Mouse (Mus musculus) forebrain, postnatal 0 days (tissue): ENCODE results near the gene Tspear. TPM values are rescaled to one million over a fixed set of nuclear protein-coding genes. Genes with fewer than 3 reads are reported as not detected.
"Not testable (repeated sequence)": the region's sequence is repeated elsewhere in the genome, so short reads cannot be mapped to it uniquely, and the experiment has no call there.

Source experiments
- ATAC-seq: fragments of 200-750 bp; cut with Nextera tagmentation; 2 replicates; pipeline ENCODE4 v1.8.0; 2017; ENCODE audit warnings: mild to moderate bottlenecking, moderate library complexity
- DNase-seq: peaks from one replicate; pipeline ENCODE4 v3.0.0-alpha.2; 2015
- H3K27ac ChIP-seq: fragments of 300-500 bp; sonication (generic); 2 replicates; pipeline ENCODE4 v1.5.1; 2014; ENCODE audit warnings: low read depth, mild to moderate bottlenecking, antibody characterized with exemption, low read length, moderate library complexity, mixed read lengths
- H3K27me3 ChIP-seq: fragments of 300-500 bp; sonication (generic); 2 replicates; pipeline ENCODE4 v1.6.1; 2014; ENCODE audit warnings: mild to moderate bottlenecking, low read length, mixed read lengths; ENCODE audit not compliant: insufficient read depth
- H3K36me3 ChIP-seq: fragments of 300-500 bp; sonication (generic); 2 replicates; pipeline ENCODE4 v1.6.1; 2014; ENCODE audit warnings: mild to moderate bottlenecking, moderate library complexity; ENCODE audit not compliant: insufficient read depth
- H3K4me1 ChIP-seq: fragments of 300-500 bp; sonication (generic); 2 replicates; pipeline ENCODE4 v1.6.1; 2014; ENCODE audit warnings: antibody characterized with exemption; ENCODE audit not compliant: insufficient read depth
- H3K4me2 ChIP-seq: fragments of 300-500 bp; sonication (generic); 2 replicates; pipeline ENCODE4 v1.6.1; 2014; ENCODE audit warnings: low read depth, mild to moderate bottlenecking, moderate library complexity
- H3K4me3 ChIP-seq: fragments of 300-500 bp; sonication (generic); 2 replicates; pipeline ENCODE4 v1.5.1; 2014; ENCODE audit warnings: low read depth, low read length, mixed read lengths
- H3K9ac ChIP-seq: fragments of 300-500 bp; sonication (generic); 2 replicates; pipeline ENCODE4 v1.6.1; 2014; ENCODE audit warnings: mild to moderate bottlenecking
- H3K9me3 ChIP-seq: fragments of 300-500 bp; sonication (generic); 2 replicates; pipeline ENCODE4 v1.6.1; 2016; ENCODE audit warnings: low read length
- CTCF ChIP-seq: sonication (generic); IDR thresholded peaks from 2 replicates; pipeline ENCODE4 v1.5.1; 2016; ENCODE audit warnings: antibody characterized with exemption, control low read depth, low read depth
- WGBS: fragments of 180-500 bp; shearing (Covaris S2); extraction: QIAGEN DNeasy Blood & Tissue Kit; methylation state at CpG from one replicate; pipeline ENCODE4 v1.1.7; 2014; 5-methylcytosine and 5-hydroxymethylcytosine counted together
- polyA plus RNA-seq: library from polyadenylated mRNA; unstranded; fragments of >200 nt; fragmentation: Nextera tagmentation; extraction: Ambion mirVana; gene quantifications from 2 replicates; pipeline ENCODE4 v1.2.1, GENCODE M21; 2015
- total RNA-seq: library from RNA; depleted of rRNA; stranded (reverse); fragments of >200 nt; gene quantifications from 2 replicates; pipeline ENCODE4 v1.2.3, GENCODE M21; 2014

The Tspear gene
- total and polyA plus RNA-seq, 2 experiments from 2014 or later: 0.14 to 0.99 TPM

DNA sequence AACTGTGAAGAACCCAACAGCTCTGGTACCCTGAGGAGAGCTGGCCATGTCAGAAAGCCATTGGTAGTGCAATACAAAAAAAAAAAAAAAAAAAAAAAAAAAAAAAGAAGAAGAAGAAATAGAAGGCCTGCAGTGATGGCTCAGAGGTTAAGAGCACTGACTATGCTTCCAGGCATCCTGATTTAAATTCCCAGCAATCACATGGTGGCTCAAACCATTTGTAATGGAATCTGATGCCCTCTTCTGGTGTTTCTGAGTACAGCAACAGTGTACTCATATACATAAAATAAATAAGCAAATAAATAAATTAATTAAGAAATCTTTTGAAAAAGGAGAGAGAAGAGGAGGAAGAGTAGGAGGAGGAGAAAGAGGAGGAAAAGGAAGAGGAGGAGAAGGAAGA, 67.1 kb downstream of the Tspear start:
- Histone ChIP-seq H3K4me1 (no peaks in the 10 kb centered on the region), H3K4me3 (no peak overlapping the region), H3K36me3 (no peaks in the 10 kb centered on the region), H3K27me3 (no peaks in the 10 kb centered on the region), H3K27ac (no peak overlapping the region), H3K9me3 (no peaks in the 10 kb centered on the region), H3K9ac (no peak overlapping the region), H3K4me2 (no peak overlapping the region)
- ATAC-seq: no peak
- TF ChIP-seq CTCF: no peak
- no peak for DNase-seq

DNA sequence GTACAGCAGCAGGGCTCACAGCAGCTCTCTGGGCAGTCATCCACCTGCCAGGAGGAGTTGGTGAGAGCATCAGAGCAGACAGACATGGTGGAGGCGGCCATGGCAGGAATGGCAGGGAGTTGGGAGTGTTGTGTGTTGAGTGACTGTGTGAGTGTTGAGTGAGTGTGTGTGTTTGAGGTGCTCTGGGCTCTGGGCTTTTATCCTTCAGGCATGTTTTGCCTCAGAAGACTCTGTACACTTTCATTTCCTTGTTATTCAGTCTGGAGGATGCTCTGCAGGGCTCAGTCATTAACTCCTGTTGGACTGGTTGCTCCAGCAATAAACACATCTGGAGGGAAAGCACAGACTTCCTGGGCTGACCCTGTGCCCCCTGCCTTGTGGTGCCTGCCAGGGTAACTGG, 73.2 kb downstream of the Tspear start, which contains the start of gene Gm3233:
Gene Gm3233, minus strand, starts transcription at position 101 of the 400 bp plus-strand sequence.
- no CpG with 5 or more reads among the region's 1 CpGs for WGBS
- not testable (repeated sequence) for H3K27me3 ChIP-seq, H3K27ac ChIP-seq

DNA sequence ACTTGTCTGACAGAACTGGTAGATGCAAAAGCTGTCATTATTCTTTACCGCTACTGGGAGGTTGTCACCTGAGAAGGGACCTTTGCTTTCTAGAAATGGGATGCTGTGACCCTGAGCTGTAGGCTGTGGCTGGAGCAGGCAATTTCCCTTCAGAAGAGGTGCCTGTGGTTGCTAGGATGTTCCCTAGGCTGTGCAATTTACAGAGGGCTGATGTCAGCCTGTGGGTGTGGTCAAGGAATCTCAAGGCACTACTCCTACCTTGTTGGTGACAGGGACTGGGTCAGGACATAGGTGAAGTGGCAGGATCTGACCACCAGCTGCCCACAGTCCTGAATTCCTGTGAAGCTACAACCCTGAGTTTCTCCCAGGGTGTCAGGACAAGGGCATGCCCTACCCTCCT, 83.4 kb downstream of the Tspear start:
- WGBS: 73% methylated on average over 1 of the region's 1 CpGs
- no peak for ATAC-seq
- no peak overlapping the region for H3K4me3 ChIP-seq

More for the DNA sequence above, 73.2 kb downstream of the Tspear start, which contains the start of gene Gm3233:
- DNase-seq, H3K4me2 ChIP-seq, H3K36me3 ChIP-seq, H3K9me3 ChIP-seq, ATAC-seq, H3K4me1 ChIP-seq, H3K4me3 ChIP-seq, H3K9ac ChIP-seq: not testable (repeated sequence)

DNA sequence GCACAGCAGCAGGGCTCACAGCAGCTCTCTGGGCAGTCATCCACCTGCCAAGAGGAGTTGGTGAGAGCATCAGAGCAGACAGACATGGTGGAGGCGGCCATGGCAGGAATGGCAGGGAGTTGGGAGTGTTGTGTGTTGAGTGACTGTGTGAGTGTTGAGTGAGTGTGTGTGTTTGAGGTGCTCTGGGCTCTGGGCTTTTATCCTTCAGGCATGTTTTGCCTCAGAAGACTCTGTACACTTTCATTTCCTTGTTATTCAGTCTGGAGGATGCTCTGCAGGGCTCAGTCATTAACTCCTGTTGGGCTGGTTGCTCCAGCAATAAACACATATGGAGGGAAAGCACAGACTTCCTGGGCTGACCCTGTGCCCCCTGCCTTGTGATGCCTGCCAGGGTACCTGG, 84.9 kb downstream of the Tspear start, which contains the start of gene Gm3238:
Gene Gm3238, minus strand, starts transcription at position 101 of the 400 bp plus-strand sequence.
- not testable (repeated sequence) for H3K4me3 ChIP-seq, H3K36me3 ChIP-seq, DNase-seq, H3K4me1 ChIP-seq, H3K9me3 ChIP-seq, H3K27ac ChIP-seq, H3K9ac ChIP-seq, H3K27me3 ChIP-seq, H3K4me2 ChIP-seq, ATAC-seq
- 57% methylated on average over 1 of the region's 1 CpGs for WGBS

More for the DNA sequence above, 83.4 kb downstream of the Tspear start:
- TF ChIP-seq CTCF: no peak
- no peaks in the 10 kb centered on the region for H3K27me3 ChIP-seq
- H3K36me3 ChIP-seq: no peaks in the 10 kb centered on the region
- no peaks in the 10 kb centered on the region for H3K9me3 ChIP-seq
- no peak overlapping the region for H3K9ac ChIP-seq
- no peak overlapping the region for H3K27ac ChIP-seq
- DNase-seq: no peak
- H3K4me1 ChIP-seq: no peaks in the 10 kb centered on the region
- no peak overlapping the region for H3K4me2 ChIP-seq

DNA sequence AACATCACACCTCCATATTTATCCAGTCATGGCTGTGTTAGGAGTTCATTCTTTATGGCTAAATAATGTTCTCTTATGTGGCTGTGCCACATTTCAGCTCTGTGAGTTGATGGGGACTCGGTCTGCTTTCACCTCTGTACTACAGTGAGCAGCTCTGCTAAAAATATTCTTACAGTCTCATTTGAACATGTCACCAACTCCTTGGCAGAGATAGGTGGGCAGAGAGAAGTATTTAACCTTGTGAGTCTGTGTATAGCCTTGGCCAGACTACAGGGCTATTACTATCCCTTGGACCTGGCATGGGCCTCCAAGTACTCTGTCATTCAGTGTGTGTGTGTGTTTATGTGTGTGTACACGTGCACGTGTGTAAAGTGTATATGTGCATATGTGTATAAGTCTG, 85.8 kb downstream of the Tspear start:
- not testable (repeated sequence) for H3K4me1 ChIP-seq, DNase-seq, H3K9me3 ChIP-seq, H3K9ac ChIP-seq, H3K36me3 ChIP-seq, H3K27ac ChIP-seq, H3K27me3 ChIP-seq, ATAC-seq, H3K4me2 ChIP-seq, H3K4me3 ChIP-seq
- 100% methylated on average over 1 of the region's 3 CpGs for WGBS

DNA sequence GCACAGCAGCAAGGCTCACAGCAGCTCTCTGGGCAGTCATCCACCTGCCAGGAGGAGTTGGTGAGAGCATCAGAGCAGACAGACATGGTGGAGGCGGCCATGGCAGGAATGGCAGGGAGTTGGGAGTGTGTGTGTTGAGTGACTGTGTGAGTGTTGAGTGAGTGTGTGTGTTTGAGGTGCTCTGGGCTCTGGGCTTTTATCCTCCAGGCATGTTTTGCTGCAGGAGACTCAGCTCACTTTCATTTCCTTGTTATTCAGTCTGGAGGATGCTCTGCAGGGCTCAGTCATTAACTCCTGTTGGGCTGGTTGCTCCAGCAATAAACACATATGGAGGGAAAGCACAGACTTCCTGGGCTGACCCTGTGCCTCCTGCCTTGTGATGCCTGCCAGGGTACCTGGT, 90.5 kb downstream of the Tspear start, which contains the start of gene Gm7138:
Gene Gm7138, minus strand, starts transcription at position 101 of the 400 bp plus-strand sequence.
- not testable (repeated sequence) for H3K9me3 ChIP-seq, DNase-seq, H3K36me3 ChIP-seq, H3K9ac ChIP-seq, H3K4me1 ChIP-seq, H3K27me3 ChIP-seq, H3K4me2 ChIP-seq, H3K4me3 ChIP-seq, ATAC-seq, H3K27ac ChIP-seq
- WGBS: 45% methylated on average over 1 of the region's 1 CpGs

DNA sequence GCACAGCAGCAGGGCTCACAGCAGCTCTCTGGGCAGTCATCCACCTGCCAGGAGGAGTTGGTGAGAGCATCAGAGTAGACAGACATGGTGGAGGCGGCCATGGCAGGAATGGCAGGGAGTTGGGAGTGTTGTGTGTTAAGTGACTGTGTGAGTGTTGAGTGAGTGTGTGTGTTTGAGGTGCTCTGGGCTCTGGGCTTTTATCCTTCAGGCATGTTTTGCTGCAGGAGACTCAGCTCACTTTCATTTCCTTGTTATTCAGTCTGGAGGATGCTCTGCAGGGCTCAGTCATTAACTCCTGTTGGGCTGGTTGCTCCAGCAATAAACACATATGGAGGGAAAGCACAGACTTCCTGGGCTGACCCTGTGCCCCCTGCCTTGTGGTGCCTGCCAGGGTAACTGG, 96.1 kb downstream of the Tspear start, which contains the start of gene Gm3250:
Gene Gm3250, minus strand, starts transcription at position 101 of the 400 bp plus-strand sequence.
- not testable (repeated sequence) for H3K9me3 ChIP-seq, H3K27ac ChIP-seq, ATAC-seq, H3K9ac ChIP-seq, DNase-seq, H3K4me3 ChIP-seq, H3K36me3 ChIP-seq, H3K4me2 ChIP-seq, H3K4me1 ChIP-seq, H3K27me3 ChIP-seq
- WGBS: no CpG with 5 or more reads among the region's 1 CpGs

DNA sequence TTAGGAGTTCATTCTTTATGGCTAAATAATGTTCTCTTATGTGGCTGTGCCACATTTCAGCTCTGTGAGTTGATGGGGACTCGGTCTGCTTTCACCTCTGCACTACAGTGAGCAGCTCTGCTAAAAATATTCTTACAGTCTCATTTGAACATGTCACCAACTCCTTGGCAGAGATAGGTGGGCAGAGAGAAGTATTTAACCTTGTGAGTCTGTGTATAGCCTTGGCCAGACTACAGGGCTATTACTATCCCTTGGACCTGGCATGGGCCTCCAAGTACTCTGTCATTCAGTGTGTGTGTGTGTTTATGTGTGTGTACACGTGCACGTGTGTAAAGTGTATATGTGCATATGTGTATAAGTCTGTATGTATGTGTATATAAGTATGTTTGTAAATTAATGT, 97.0 kb downstream of the Tspear start:
- H3K4me1 ChIP-seq, H3K27ac ChIP-seq, H3K4me3 ChIP-seq, H3K27me3 ChIP-seq, H3K9ac ChIP-seq, DNase-seq, ATAC-seq, H3K4me2 ChIP-seq, H3K36me3 ChIP-seq, H3K9me3 ChIP-seq: not testable (repeated sequence)
- 67% methylated on average over 1 of the region's 3 CpGs for WGBS

DNA sequence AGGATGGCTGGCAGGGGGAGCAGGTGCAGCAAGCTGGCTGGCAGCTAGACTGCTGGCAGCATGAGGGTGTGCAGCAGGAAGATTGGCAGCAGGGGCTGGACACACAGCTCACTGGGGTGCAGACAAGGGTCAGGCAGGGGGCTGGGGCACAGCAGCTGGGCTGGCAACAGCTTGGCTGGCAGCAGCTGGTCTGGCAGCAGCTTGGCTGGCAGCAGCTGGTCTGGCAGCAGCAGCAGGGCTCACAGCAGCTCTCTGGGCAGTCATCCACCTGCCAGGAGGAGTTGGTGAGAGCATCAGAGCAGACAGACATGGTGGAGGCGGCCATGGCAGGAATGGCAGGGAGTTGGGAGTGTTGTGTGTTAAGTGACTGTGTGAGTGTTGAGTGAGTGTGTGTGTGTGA, 101.5 kb downstream of the Tspear start, which contains the start of gene Gm7137:
Gene Gm7137, minus strand, starts transcription at position 325 of the 400 bp plus-strand sequence.
- H3K36me3 ChIP-seq, H3K27me3 ChIP-seq, H3K9me3 ChIP-seq, H3K4me1 ChIP-seq, H3K9ac ChIP-seq, H3K4me3 ChIP-seq, H3K27ac ChIP-seq, ATAC-seq, H3K4me2 ChIP-seq, DNase-seq: not testable (repeated sequence)
- 67% methylated on average over 1 of the region's 1 CpGs for WGBS
